Mouse (Mus musculus) liver, embryonic 14.5 days (tissue): ENCODE data around the gene Clip1.

Experiments
- CTCF ChIP-seq: IDR thresholded peaks from 2 replicates; pipeline ENCODE4 v1.5.1; 2016; ENCODE audit warnings: antibody characterized with exemption, low read depth, control low read depth
- EP300 ChIP-seq: IDR thresholded peaks from 2 replicates; pipeline ENCODE4 v1.6.1; 2016; ENCODE audit warnings: antibody characterized with exemption, low read depth

DNA sequence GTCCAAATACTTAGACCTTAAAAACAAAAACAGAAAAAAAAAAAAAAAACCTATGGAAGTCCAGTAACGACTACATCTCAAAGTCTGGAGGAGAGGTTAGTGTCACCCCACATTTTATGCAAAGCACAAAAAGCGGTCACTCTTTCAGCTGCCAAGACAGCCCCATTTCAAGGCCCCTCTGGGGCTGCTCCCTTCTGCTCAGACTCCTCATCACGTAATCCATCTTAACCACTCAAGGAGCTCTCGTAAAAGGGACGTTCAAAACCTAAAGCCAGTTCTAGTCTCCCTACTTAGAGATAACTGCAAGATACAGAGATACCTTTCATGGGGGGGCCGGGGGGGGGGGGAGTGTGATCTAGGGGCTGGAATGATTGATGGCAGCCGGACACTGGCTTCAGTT is 20.1 kb downstream of the Clip1 start:
- TF ChIP-seq CTCF (no peak), EP300 (no peak)
